Mouse (Mus musculus): ENCODE results near the gene Bicd2.

Bicd2 gene

GRCm38 (mm10) chr13:49324871-49325270 is 16.5 kb upstream of the Bicd2 start:
- no peak for DNase-seq (ENCODE audit: low read depth in 1 of 2, low spot score in 2 of 2)

DNA sequence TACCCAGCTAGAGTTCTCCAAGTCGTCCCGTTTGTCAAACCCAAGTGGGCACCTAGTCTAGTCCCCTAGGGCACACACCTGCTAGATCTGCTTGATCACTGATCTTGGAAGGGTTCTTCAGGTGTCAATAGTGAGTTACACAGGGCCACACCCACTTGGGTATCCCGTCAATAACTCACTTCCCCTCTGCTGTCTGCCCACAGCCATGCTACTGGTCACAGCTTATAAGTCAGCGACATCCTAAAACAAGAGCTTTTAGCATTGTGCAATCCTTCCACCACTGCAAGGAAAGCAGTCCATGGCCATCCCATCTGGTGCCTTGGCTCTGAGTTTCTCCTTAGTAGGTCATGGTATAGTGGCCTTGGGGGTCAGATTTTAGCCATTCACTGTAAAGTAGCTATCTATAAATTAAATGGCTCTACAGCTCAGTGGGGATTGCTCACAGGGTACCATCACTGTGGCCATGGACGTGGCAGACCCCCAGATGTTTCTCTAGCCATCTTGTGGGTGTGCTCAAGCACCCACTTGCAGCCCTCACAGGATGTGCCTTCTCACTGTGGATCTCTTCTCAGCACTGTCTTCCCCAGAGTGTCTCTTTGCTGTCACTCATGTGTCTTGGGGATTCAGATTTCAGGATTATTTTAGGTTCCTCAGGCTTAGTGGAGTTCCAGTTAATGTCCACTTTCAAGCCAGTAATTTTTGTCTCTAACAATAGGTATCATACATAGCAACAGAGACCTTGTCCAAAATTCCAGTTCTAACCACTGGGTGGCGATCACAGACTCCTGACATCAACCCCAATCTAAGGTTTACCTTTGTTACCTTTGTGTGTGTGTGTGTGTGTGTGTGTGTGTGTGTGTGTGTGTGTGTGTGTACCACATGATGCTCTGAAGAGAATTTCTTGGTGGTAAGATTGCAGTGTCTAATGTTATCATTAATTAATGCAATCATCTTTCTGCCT is 14.9 kb upstream of the Bicd2 start:
- no peak for DNase-seq (ENCODE audit: low read depth in 1 of 2, low spot score in 2 of 2)

- no peak for DNase-seq (ENCODE audit: low read depth in 1 of 2, low spot score in 2 of 2)
These were observed 13.3 kb upstream of the Bicd2 start for GRCm38 (mm10) chr13:49328101-49328500.

GRCm38 (mm10) chr13:49333250-49333649 is 8.1 kb upstream of the Bicd2 start:
- no peak for DNase-seq (ENCODE audit: low read depth in 1 of 2, low spot score in 2 of 2)

GRCm38 (mm10) chr13:49335077-49335982 is 6.1 kb upstream of the Bicd2 start:
- DNase-seq (ENCODE audit: low read depth in 1 of 2, low spot score in 2 of 2), result no peak

DNA sequence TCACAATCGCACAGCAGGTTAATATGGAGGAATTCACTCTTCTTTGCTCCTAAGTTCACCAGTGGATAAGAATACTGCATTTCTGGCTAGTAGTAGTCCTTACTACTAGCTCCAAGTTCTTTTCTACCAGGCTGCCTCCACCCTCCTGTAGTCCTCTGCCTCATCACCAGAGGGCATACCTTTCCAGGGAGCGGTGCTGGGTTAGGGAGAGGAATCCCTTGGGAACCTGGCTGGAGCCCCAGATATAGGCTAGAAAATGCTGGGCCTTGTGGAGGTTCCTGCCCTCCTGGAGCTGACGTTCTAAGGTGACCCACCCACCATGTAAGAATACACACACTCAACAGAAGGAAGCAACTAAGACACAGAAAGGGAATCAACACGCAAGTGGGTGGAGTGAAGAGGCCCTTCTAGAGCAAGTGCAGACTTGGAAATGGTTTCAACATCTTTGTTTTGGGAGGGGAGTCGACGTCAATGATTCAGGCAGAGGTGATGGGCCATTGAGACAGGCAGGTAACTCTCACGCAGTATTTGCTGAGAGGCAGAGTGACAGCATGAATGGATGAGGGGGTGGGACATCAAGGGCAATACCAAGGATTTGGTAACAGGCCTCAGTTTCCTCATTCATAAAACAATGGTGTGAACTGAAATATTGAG is 2.4 kb upstream of the Bicd2 start:
- DNase-seq (ENCODE audit: low read depth in 1 of 2, low spot score in 2 of 2), result no peak

- no peak for DNase-seq (ENCODE audit: low read depth in 1 of 2, low spot score in 2 of 2)
These were observed 692 bp downstream of the Bicd2 start for GRCm38 (mm10) chr13:49341831-49342722.

DNA sequence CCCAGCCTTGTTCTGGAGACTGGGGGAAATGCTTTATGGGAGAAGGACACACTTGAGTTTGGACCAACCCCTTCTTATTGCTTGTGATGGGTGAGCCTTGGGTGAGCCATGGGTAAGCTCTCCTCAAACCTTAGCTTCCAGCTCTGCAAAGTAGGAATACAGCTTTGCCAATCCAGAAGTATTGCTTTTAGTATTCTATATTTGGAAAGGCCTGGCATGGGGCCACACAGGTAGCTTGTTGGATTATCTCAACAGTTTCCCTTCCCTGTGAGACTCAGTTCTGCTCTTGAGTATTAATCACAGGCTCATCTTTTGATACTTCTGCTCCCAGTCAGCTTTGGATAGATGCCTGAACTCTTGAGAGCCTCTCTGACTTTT is 1.3 kb downstream of the Bicd2 start:
- DNase-seq (ENCODE audit: low read depth in 1 of 2, low spot score in 2 of 2), result no peak

DNA sequence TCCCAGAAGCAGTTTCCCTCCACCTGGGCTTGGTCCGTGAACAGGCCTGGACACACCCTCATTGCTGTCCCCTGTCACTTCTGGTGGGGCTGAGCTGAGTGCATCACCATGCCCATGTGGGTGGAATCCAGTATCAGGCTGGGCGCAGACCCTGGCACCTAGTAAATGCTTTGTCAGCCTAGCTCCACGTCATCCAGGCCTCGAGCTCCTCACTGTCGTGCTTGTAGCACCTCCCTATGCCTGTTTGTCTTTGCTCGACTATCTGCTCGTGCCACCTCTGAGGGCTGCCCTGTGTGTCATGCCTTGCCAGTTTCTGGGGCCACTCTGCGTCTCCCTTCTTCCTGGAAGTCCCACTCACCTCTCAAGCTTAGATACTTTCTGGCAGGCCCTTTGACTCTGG is 3.2 kb downstream of the Bicd2 start:
- DNase-seq (ENCODE audit: low read depth in 1 of 2, low spot score in 2 of 2), result no peak

DNA sequence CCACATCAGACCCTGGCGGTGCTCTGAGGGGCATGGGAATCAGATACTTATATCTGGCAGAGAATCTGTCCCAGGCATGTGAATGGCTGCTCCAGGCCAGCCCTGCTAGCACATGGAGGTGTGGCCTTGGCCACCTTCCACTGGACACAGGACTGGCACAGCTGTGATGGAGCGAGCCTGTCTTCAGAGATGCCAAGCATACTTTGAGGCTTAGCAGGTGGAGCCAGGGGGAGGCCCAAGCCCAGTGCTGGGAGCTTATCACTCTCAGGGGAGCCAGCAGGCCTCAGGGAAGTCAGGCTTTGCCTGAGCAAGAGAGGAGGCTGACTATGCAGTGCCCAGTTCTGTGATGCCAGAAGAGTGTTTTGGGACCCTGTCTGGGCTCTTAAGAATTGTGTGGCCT is 4.1 kb downstream of the Bicd2 start:
- DNase-seq (ENCODE audit: low read depth in 1 of 2, low spot score in 2 of 2), result no peak

DNA sequence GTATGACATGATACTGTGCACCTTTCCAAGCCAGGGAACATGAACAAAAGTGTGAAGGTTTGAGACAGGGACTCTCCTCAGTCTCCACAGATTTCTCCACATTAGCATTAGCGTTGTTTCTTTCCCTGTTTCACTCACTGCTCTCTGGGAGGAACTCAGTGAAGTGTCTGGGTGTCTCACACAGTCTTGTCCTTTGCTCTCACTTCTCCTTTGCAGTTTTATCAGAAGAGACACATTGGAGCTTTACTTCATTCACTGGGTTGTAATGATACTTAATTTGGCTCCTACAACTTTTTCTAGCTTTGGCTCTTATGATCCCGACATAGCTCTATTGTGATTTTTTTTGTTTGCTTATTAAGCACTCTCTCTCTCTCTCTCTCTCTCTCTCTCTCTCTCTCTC is 7.1 kb downstream of the Bicd2 start:
- no peak for DNase-seq (ENCODE audit: low read depth in 1 of 2, low spot score in 2 of 2)

GRCm38 (mm10) chr13:49349335-49349734 is 8.0 kb downstream of the Bicd2 start:
- DNase-seq (ENCODE audit: low read depth in 1 of 2, low spot score in 2 of 2), result no peak

DNA sequence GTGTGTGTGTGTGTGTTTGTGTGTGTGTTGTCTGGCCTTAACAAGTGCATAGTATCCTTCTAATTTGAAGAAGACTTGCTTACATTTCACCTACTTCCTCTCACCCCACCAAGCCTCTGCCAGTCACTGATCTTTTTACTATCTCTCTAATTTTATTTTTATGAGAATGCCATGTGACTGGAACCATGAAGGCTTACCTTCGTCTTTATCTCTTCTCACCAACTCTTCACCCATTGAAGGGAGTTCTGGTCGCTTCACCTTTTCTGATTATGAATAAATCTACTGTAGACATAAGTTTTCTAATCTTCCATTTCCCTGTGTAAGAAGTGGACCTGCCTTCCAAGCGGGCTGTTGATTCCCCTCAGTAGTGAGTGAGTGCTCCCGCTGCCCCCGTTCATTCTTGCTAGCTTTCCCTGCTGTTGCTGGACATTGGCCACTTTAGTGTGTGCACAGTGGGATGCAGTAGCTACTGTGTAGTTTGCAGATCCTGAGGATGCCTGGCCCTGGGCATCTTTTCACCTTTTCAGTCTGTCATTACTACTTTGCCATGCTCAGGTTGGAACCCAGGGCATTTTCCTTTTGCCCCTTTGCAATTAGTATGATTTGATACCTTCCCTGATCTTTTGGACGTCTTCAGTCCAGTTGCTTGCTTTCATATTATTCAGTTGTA is 8.6 kb downstream of the Bicd2 start:
- DNase-seq (ENCODE audit: low read depth in 1 of 2, low spot score in 2 of 2), result no peak

GRCm38 (mm10) chr13:49352581-49353159 is 11.3 kb downstream of the Bicd2 start:
- DNase-seq (ENCODE audit: low read depth in 1 of 2, low spot score in 2 of 2), result no peak

GRCm38 (mm10) chr13:49353422-49353821 is 12.0 kb downstream of the Bicd2 start:
- DNase-seq (ENCODE audit: low read depth in 1 of 2, low spot score in 2 of 2), result no peak

DNA sequence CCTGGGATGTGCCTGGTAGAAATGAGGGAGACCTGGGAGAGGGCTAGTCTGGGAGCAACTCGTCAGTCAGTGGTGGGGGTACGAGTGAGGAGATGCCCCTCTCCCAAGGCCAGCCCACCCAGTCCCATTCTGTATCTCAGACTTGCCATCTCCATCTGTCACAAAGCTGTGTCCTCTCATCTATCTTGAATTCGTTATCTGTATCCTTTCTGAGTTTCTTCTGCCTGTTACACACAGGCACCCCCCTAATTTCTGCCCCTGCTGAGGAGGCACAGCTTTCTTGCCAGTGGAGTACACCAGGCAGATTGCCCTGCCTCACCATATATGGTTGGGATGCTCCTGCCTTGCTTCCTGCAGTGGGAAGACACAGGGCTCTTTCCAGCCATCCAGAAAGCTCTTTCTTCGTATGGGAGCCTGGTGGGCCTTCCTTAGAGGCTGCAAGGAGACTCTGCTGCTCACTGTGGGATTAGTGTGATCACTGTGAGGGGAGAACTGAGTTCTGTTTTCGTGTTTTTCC is 12.7 kb downstream of the Bicd2 start:
- no peak for DNase-seq (ENCODE audit: low read depth in 1 of 2, low spot score in 2 of 2)

DNA sequence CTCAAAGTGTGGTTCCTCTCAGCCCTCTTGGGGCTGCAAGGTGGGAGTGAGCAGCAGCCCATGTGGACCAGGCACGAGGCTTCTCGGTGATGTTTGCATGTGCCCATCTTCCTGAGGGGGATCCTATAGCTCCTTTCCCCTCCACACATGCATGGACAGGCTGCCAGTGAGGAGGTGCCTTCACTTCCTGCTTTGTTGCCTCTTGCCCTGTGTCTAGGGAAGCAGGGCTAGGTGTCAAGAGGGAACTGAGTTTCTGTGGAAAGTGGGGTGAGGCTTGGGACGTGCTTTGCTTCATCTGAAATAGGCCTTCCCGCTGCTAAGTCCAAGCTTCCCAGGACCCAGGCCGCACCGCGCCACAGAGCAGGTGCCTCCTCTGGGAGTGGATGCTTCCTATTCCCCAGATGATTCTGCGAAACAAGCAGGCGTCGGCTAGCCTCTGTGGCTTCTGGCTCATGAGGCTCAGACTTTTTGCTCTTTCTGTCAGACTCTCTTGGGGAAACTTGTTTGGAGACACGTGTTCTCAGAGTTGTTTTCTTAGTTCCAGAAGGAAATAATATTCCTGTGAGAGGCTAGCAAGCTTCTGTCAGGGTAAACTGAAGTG is 14.2 kb downstream of the Bicd2 start:
- DNase-seq (ENCODE audit: low read depth in 1 of 2, low spot score in 2 of 2), result no peak

DNA sequence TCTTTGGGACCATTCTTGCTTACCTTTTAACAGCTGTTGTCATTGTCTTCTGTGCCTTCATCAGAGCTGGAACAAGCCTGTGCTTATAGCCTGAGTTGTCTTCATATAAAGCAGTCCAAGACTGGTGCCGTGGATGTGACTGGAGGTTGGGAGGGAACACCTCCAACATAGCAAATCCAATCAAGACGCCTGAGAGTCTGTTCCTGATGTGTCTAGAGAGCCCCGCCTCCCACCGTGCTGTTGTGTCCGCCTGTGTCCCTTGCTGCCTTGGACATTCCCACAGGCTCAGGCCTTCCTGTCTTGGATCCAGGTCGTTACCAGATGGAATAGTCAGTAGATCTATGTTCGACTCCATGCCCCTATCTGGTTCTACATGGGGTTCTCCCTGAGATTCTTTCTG is 14.7 kb downstream of the Bicd2 start:
- DNase-seq (ENCODE audit: low read depth in 1 of 2, low spot score in 2 of 2), result no peak

Data from monocyte, adult 2 months (primary cell).